Mouse (Mus musculus) c-Kit-positive CD71-negative TER-119-negative erythroid progenitor cells, embryonic 14.5 days (primary cell): ENCODE measurements around the gene Csf2rb2.
A peak's percentile ranks its signal among the peaks of the same experiment; 100 is the strongest.
"Not testable (repeated sequence)": the region's sequence is repeated elsewhere in the genome, so short reads cannot be mapped to it uniquely, and the experiment has no call there.

Experiments used
- DNase-seq: peaks from one replicate; pipeline ENCODE4 v3.0.0-alpha.2; 2013; ENCODE audit warnings: low read depth

The Csf2rb2 gene

DNA sequence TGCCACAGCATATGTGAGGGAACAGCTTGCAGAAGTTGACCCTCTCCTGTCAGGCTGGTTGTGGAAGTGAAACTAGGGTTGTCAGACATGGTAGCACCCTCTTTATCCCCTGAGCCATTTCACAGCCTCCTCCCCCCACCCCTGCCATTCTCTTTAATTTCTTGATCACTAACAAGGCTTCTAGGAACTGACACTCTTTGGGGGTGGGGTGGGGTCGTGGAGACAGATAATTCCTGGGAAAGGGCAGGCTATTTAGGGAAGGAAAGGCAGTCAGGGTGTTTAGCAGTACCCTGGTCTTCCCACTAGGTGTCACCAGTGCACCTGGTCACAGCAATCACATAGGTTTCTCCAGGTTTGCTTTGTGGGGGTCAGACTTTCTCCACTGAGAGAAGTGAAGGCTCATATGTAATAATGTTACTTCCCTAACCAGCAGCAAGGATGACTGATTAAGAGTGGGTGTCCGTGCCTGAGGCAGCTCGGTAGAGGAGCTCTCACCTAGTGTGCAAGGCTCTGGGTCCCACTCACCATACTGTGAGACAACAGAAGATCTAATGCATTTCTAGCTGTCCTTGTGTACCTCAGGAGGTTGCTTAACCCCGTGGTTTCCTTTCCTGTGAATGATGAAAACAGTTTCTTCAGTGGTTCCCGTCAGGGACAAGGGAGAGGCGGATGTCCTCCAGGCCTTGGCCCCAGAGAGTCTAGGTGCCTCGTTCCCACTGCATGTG is 48.0 kb downstream of the Csf2rb2 start:
- no peak for DNase-seq

DNA sequence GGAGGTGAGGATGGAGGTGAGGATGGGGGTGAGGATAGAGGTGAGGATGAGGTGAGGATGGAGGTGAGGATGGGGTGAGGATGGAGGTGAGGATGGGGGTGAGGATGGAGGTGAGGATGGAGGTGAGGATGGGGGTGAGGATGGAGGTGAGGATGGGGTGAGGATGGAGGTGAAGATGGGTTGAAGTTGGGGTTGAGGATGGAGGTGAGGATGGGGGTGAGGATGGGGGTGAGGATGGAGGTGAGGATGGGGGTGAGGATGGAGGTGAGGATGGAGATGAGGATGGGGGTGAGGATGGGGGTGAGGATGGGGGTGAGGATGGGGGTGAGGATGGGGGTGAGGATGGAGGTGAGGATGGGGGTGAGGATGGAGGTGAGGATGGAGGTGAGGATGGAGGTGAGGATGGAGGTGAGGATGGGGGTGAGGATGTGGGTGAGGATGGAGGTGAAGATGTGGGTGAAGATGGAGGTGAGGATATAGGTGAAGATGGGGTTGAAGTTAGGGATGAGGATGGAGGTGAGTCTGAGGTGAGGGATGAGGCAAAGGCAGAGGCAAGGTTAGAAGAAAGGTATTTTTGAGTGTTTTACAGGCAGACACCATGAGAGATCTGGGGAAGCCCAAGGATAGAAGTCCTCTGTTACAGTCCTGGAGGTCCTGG is 48.8 kb downstream of the Csf2rb2 start:
- not testable (repeated sequence) for DNase-seq

DNA sequence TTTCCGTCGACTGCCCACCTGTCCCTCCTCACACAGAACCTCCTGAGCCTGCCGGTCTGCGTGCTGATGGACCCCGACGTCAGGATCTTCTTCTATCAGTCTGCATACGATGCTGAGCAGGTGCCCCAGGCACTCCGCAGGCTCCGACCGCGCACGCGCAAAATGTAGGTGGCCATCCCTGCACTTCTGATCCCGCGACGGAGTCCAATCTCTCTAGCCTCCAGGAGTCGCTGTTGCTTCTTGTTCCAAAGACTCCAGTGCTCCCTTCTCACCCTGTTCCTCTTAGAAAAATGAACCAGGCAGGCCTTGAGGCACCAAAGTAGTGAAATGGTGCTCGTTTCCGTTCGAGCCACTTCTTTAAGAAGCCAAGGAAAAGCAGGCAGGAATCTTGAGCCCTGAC is 50.8 kb downstream of the Csf2rb2 start:
- peak; percentile 56 for DNase-seq

DNA sequence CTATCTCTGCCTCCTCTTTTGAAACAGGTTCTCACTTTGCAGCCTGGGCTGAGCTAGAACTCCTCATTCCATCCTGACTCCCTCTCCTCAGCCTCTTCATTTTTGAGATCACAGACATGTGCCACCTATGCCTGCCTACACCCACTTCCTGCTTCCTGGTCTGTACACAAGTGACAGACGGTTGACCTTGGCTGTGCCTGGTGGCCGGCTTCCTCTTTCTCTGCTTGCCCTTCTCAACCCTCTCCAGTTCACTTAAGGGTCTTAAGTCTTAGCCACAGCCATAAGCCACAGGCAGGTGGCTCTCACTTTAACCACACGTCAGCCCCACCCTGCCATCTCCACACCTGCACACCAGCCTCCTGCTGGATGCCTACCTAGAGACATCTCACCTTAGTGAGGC is 57.1 kb downstream of the Csf2rb2 start:
- DNase-seq, result no peak

DNA sequence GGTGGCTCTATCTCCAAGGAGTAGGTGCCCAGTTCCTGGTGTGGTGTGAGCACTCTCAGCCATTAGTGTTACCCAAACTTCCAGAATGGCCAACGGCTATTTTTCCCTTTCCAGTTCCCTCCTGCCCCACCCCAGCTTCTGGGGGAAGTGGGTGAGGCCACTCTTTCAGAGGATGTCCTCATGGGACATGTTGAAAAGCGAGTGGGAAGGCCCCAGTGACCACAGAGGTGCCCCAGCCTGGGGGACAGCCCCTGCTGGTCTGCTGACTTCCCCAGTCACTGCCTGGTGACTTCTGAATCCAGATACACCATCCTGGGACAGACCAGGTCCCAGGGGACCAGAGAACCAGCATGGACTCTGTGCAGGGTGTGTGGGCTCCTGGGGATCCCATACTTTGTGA is 57.9 kb downstream of the Csf2rb2 start:
- no peak for DNase-seq

DNA sequence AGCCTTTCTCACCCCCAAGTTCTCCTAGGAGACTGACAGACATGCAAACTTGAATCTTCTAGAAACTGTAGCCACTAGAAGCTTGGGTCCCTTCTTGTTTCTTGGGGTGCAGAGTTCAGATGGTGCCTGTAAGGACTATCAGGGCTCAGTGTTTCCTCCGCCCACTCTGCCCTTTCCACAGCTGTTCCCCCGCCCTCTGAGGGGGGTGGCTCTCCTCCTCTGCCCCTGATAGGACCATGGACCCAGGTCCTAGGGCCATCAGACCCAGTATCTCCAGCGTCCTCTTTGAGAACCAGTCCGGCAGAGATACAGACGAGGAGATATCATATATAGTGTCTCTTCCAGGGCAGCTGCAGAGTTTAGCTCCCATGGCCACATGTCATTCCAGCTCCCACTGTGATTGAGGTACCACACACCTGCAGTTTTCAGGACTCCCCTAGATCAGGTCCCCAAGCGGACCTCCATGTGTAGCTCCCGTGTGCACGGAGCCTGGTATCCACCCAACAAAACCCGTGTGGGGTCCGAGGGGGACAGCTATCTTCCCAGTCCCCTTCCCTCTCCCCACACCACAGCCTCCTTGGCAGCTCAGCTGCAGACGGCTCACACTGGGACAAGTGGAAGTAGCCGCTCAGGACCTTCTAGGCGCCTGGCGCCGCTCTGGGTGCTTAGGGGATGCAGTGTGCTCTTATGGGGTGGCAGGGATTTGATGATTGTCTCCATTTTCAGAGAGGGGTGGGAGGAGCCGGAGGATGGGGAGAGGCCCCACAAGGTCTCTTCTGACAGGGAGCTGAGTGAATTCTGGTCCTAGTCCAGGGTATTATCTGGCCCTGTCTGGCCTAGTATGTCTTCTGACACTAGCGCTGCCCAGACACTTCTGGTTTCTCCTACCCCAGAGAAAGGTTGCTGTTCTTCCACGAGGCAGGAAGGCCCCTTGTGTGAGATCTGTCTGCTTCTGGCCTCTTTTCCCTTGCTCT is 59.1 kb downstream of the Csf2rb2 start:
- DNase-seq, result no peak

DNA sequence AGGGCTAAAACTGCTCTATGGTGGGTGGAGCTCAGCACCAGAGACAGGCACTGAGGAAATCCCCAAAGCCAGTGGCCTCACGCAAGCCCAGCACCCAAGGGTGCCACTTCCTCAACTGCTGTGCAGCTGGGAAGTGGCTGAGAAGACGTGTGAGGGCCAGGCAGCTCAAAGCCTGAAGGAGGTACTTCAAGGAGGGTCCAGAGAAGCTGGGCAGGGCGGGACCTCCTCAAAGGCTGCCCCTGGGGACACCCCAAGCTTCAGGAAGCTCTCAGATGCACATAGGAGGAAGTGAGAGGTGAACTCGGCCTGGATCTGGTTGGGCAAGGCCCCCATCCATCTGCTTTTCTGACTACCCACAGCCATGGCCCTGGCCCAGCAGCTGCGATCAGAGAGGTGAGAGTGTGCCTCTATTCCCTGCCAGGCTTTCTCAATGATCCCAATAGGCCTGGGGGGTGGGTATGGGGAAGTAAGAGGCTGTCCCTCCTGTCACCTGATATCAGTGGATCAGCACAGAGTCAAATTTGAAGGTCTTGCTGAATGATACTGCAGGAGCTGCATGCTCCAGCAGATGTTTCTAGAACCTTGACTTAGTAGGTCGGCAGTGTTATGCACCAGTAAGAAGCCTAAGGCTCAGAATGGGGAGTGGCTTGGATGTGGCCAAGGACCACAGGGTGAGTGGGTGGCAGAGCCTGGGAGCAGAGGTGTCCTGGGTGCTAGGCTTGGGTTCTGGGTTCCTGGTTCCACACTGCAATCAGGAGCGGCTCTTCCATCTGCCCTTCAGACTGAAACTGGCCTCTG is 60.6 kb downstream of the Csf2rb2 start, which contains the start of gene Ncf4:
TSS of gene Ncf4 (plus strand) at position 107 of the 798 bp plus-strand sequence.
- peak; percentile 61 for DNase-seq

DNA sequence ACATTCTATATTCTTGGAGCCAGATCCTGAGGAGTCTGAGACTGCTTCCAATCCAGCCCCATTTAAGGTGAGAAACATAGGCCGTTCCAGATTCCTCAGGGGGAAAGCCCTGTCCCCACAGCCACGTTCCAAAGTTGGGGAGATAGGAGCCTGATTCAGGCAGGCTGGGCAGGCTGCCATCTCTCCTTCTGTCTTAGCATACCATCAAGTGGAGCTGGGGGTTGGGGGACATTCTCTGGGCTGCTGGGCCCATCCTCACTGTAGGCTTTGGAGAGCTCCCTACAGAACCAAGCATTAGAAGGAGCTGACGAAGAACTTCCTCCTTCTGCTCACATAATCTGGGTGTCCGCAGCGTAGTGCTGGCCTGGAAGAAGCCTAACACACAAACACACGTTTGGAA is 61.7 kb downstream of the Csf2rb2 start:
- DNase-seq, result no peak

DNA sequence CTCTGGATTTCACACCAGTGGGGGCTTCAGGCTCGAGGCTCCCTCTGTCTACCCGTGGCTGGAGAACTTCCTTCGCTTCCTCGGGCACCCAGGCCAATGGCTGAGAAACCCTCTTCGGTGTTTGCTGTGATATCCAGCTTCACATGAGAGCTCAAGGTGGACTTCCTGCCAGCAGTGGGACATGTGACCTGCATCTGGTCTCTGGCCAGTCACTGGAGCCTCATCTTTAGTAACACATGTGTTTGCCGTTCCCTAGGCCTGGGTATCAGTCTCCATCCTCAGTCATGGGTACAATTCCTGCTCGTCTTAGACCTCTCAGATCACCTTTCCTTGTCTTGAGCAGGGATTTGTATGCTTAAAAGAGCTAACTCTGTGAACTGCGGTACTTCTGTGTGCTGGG is 62.5 kb downstream of the Csf2rb2 start:
- DNase-seq, result no peak

DNA sequence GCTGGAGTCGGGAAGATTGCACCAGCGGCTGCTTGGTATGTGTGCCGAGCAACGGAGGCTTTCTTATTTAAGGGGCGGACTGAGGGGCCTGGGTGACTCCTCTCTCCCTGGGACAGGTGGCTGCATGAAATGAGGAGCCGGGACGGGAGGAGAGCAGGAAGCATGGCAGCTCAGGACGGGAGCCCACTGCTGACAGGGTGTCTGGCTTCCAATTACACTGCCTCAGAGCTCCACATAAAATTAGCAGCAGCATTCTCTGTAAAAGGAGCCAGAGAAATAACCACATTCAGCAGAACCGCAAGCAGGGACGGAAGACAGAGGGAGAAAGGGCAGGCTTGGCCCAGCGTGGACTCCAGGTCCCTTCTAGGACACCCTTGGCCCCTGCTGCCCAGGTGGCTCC is 64.2 kb downstream of the Csf2rb2 start:
- no peak for DNase-seq

DNA sequence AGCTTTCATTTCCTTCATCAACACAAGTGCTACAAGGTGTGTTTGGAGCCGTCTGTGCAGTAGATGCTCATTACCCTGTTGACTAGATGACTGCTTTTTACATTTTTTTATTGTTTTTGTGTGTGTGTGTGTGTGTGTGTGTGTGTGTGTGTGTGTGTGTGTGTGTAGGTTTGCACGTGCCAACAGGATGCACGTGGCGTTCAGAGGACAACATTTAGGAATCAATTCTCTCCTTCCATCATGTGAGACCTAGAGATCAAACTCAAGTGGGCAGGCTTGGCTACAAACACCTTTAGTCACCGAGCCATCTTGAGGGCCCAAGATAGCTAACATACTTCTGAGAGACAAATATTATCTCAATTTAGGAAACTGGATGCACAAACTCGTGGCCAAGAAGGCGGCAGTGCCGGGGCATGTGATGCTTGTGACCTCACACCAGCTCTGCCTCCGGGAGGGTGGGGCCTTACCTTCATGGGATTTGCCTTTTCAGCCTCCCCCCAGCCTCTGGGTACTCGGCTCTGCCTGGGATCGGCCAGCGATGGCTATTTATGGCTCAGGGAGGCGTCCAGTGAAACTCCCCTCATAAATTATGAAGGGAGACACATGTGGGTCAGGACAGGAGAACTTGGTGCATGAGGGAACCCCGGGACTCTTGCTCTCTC is 65.4 kb downstream of the Csf2rb2 start:
- no peak for DNase-seq

DNA sequence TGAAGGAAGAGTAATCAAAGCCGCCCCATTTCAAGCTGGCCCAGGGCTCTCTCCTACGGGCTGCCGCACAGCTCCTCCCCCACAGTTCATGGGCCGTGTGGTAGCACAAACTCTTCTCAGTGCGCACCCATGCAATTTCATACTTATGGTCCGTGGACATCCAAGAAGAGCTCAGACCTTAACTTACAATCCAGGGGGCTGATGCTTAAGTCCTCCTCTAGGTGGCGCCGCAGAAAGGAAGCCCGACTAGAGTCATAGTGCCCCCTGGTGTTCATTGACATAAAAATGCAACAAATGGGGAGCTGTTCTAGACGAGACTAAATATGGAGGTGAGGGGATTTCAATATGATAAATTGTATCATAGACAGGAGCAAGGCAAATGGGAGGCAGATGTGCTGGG is 66.1 kb downstream of the Csf2rb2 start:
- DNase-seq, result peak; percentile 86

DNA sequence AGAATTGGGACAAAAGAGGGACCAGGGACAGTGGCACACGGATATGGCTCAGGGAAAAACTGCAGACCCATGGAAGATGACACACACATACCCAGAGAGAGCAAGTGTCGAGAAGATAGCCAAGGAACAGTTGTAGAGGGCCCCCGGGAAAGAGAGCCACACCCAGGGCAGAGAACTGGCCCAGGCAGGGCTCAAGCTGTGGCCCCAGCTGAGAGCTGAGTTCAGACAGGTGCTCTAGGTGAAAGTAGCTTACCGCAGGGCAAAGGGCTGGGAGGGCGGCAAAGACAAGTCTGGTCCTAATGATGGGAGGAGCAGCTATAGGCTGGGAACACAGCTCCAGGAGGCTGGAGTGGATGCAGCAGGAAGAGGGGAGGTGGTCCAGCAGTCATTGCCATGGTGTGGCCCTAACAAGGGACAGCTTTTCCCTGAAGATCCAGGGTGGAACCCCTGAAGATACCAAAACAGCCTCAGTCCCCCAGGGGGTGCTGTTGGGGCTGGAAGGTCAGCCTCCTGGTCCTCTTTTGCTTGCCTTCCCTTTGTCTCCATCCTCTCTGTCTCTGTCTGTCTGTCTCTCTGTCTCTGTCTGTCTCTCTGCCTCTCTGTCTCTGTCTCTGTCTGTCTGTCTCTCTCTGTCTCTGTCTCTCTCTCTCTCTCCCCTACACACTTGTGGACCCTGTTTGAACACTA is 70.6 kb downstream of the Csf2rb2 start:
- no peak for DNase-seq
